Mouse (Mus musculus) lung, postnatal 0 days (tissue): ENCODE data around the gene Ahsg. TPM values are rescaled to one million over a fixed set of nuclear protein-coding genes. Genes with fewer than 3 reads are reported as not detected.
"Not testable (repeated sequence)": the region's sequence is repeated elsewhere in the genome, so short reads cannot be mapped to it uniquely, and the experiment has no call there.

Experiments used
- ATAC-seq: fragments of 200-750 bp; cut with Nextera tagmentation; 2 replicates; pipeline ENCODE4 v1.8.0; 2017; ENCODE audit warnings: moderate library complexity
- DNase-seq: peaks from one replicate; pipeline ENCODE4 v3.0.0-alpha.2; 2016; ENCODE audit warnings: low spot score
- H3K27ac ChIP-seq: fragments of 300-500 bp; sonication (generic); 2 replicates; pipeline ENCODE4 v1.5.1; 2014; ENCODE audit warnings: antibody characterized with exemption, mild to moderate bottlenecking, low read length, mixed read lengths
- H3K27me3 ChIP-seq: fragments of 300-500 bp; sonication (generic); replicated peaks from 2 replicates; pipeline ENCODE4 v1.6.1; 2014; ENCODE audit warnings: low read length, mixed read lengths; ENCODE audit not compliant: insufficient read depth
- H3K36me3 ChIP-seq: fragments of 300-500 bp; sonication (generic); 2 replicates; pipeline ENCODE4 v1.6.1; 2014; ENCODE audit warnings: low read length, mixed read lengths; ENCODE audit not compliant: insufficient read depth
- H3K4me1 ChIP-seq: fragments of 300-500 bp; sonication (generic); 2 replicates; pipeline ENCODE4 v1.6.1; 2014; ENCODE audit warnings: antibody characterized with exemption, low read depth, low read length, mixed read lengths; ENCODE audit not compliant: insufficient read depth
- H3K4me2 ChIP-seq: fragments of 300-500 bp; sonication (generic); replicated peaks from 2 replicates; pipeline ENCODE4 v1.6.1; 2014; ENCODE audit warnings: low read depth, mild to moderate bottlenecking, low read length, moderate library complexity, mixed read lengths
- H3K4me3 ChIP-seq: fragments of 300-500 bp; sonication (generic); 2 replicates; pipeline ENCODE4 v1.5.1; 2014; ENCODE audit warnings: low read depth, low read length
- H3K9ac ChIP-seq: fragments of 300-500 bp; sonication (generic); replicated peaks from 2 replicates; pipeline ENCODE4 v1.6.1; 2014; ENCODE audit warnings: low read depth, mild to moderate bottlenecking
- H3K9me3 ChIP-seq: fragments of 300-500 bp; sonication (generic); 2 replicates; pipeline ENCODE4 v1.6.1; 2016; ENCODE audit warnings: low read length, mixed read lengths
- CTCF ChIP-seq: IDR thresholded peaks from 2 replicates; pipeline ENCODE4 v1.5.1; 2016; ENCODE audit warnings: antibody characterized with exemption, mild to moderate bottlenecking
- EP300 ChIP-seq: IDR thresholded peaks from 2 replicates; pipeline ENCODE4 v1.6.1; 2016; ENCODE audit warnings: antibody characterized with exemption, mild to moderate bottlenecking, control low read depth
- WGBS: fragments of 180-500 bp; shearing (Covaris S2); extraction: QIAGEN DNeasy Blood & Tissue Kit; methylation state at CpG from one replicate; pipeline ENCODE4 v1.1.7; 2014; 5-methylcytosine and 5-hydroxymethylcytosine counted together
- polyA plus RNA-seq: library from polyadenylated mRNA; unstranded; fragments of >200 nt; fragmentation: Nextera tagmentation; extraction: Ambion mirVana; gene quantifications from 2 replicates; pipeline ENCODE4 v1.2.1, GENCODE M21; 2015

Gene Ahsg
- polyA plus RNA-seq, 1 experiment from 2014 or later: 3.0 TPM

DNA sequence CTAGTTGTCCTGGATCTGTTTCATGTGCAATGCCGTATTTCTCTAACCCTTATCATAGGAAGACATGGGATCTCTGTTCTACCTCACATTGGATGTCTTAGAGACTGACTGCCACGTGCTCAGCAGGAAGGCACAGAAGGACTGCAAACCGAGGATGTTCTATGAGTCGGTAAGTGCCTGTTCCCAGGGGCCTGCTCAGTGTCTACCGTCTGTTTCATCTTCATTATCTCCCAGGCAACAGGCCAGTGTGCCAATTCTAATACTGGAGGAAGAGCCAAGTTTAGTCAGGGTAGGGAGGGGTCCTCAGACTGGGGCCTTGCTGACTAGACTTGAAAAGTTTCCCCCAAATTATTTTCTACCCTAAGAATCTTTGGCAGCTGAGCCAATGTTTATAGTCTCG is 38.5 kb downstream of the Ahsg start:
- H3K4me3 ChIP-seq: no peak overlapping the region
- ATAC-seq (no peak), DNase-seq (no peak)
- H3K4me1 ChIP-seq: no peaks in the 10 kb centered on the region
- H3K9ac ChIP-seq: no peak overlapping the region
- no peaks in the 10 kb centered on the region for H3K36me3 ChIP-seq
- H3K27ac ChIP-seq: no peak overlapping the region
- H3K27me3 ChIP-seq: no peaks in the 10 kb centered on the region
- 58% methylated on average over 6 of the region's 6 CpGs for WGBS
- no peak overlapping the region for H3K4me2 ChIP-seq
- no peak for TF ChIP-seq EP300
- TF ChIP-seq CTCF: no peak
- H3K9me3 ChIP-seq: no peaks in the 10 kb centered on the region

- ATAC-seq (no peak), DNase-seq (no peak)
- Histone ChIP-seq H3K9me3 (no peaks in the 10 kb centered on the region), H3K27me3 (no peaks in the 10 kb centered on the region), H3K27ac (no peak overlapping the region), H3K4me1 (no peaks in the 10 kb centered on the region), H3K4me3 (no peak overlapping the region), H3K36me3 (no peaks in the 10 kb centered on the region), H3K4me2 (no peak overlapping the region), H3K9ac (no peak overlapping the region)
- WGBS: 78% methylated on average over 11 of the region's 11 CpGs
- TF ChIP-seq CTCF (no peak), EP300 (no peak)
These were observed 40.5 kb downstream of the Ahsg start for GRCm38 (mm10) chr16:22931431-22932200.

DNA sequence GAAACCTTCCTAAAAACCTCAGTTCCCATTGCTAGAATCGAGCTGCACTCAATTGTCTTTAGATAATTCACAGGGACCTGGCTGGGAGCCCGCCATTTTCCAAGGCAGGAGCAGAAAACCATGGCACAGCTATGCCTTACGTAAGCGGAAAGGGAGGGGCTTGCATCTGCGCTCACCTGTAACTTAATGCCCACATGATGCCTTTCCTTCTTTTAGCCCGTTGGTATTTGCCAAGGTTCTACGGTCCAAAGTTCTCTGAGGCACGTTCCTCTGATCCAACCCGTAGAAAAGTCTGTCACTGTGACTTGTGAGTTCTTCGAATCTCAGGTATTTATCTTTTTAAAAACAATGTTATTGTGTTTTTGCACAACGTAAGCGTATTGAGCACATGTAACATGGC is 46.6 kb downstream of the Ahsg start:
- 84% methylated on average over 12 of the region's 12 CpGs for WGBS
- Histone ChIP-seq H3K27ac (no peak overlapping the region), H3K4me1 (no peaks in the 10 kb centered on the region), H3K4me3 (no peak overlapping the region), H3K9ac (no peak overlapping the region), H3K36me3 (no peaks in the 10 kb centered on the region), H3K4me2 (no peak overlapping the region), H3K27me3 (no peaks in the 10 kb centered on the region), H3K9me3 (no peaks in the 10 kb centered on the region)
- TF ChIP-seq CTCF (no peak), EP300 (no peak)
- ATAC-seq (no peak), DNase-seq (no peak)

DNA sequence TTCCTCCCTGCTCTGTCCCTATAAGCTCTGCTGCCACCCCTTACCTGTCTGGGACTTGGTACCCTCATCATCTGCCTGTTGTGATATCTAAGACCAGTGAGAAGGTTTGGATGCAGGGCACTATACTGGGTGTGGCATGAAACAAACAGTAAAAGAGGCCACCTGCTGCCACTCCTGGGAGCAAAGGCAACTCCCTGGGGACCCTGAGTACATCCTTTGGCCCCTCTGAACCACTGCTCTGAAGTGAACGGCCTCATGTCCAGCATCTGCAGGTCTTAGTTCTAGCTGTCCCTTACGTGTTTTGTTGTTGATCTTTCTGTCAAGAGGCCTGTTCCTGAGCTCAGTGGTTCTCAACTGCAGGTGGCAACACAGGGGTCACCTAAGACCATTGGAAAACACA is 47.5 kb downstream of the Ahsg start:
- no peaks in the 10 kb centered on the region for H3K9me3 ChIP-seq
- no peak overlapping the region for H3K4me2 ChIP-seq
- 56% methylated on average over 2 of the region's 2 CpGs for WGBS
- no peak for TF ChIP-seq CTCF
- no peak for TF ChIP-seq EP300
- no peak overlapping the region for H3K4me3 ChIP-seq
- no peak overlapping the region for H3K9ac ChIP-seq
- H3K27me3 ChIP-seq: no peaks in the 10 kb centered on the region
- no peaks in the 10 kb centered on the region for H3K36me3 ChIP-seq
- ATAC-seq: no peak
- H3K4me1 ChIP-seq: no peaks in the 10 kb centered on the region
- no peak overlapping the region for H3K27ac ChIP-seq
- no peak for DNase-seq

DNA sequence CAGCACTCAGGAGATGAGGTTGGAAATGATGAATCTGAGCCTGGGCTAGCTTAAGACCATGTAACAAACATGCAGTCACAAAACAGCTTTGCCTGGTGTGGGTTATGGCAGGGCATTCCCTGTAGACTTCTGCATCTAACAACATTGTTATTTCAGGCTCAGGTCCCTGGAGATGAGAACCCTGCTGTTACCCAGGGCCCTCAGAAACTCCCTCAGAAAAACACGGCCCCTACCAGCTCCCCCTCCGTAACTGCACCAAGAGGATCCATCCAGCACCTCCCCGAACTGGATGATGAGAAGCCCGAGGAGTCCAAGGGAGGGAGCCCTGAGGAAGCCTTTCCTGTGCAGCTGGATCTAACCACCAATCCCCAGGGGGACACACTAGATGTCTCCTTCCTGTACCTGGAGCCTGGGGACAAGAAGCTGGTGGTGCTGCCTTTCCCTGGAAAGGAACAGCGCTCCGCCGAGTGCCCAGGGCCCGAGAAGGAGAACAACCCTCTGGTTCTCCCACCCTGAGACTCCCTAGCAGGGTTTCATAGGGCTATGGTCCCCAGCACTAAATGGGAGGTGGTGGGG is 48.1 kb downstream of the Ahsg start:
- Histone ChIP-seq H3K4me2 (no peak overlapping the region), H3K9ac (no peak overlapping the region), H3K36me3 (no peaks in the 10 kb centered on the region), H3K9me3 (no peaks in the 10 kb centered on the region), H3K27ac (no peak overlapping the region), H3K4me3 (no peak overlapping the region), H3K4me1 (no peaks in the 10 kb centered on the region), H3K27me3 (no peaks in the 10 kb centered on the region)
- ATAC-seq (no peak), DNase-seq (no peak)
- no peak for TF ChIP-seq CTCF
- no peak for TF ChIP-seq EP300
- WGBS: 71% methylated on average over 8 of the region's 8 CpGs

DNA sequence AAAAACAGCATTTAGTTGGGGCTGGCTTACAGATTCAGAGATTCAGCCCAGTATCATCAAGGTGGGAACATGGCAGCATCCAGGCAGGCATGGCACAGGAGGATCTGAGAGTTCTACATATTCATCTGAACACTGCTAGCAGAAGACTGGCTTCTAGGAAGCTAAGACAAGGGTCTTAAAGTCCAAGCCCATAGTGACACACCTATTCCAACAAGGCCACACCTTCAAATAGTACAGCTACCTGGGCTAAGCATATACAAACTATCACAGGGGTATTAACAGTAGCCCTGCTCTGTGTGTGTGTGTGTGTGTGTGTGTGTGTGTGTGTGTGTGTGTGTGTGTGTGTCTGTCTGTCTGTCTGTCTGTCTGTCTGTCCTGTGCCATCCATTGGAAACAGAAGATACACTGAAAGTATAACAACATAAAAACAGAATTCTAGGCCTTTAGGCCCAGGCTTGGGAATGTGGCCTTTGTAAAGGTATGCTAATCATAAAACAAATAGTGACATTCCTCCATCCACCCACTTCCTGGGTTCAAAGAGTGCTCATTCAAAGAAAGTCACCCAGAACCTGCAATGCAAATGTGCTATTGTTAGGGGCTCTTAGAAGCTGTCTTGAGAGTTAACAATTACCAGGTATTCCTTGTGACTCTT is 50.9 kb downstream of the Ahsg start:
- not testable (repeated sequence) for DNase-seq, H3K4me1 ChIP-seq, H3K9me3 ChIP-seq, H3K27ac ChIP-seq, ATAC-seq, H3K9ac ChIP-seq, H3K36me3 ChIP-seq, H3K4me2 ChIP-seq, H3K27me3 ChIP-seq, H3K4me3 ChIP-seq
